Mouse (Mus musculus) stomach, postnatal 0 days (tissue): Measurements from ENCODE around the gene Wdr5. TPM values are rescaled to one million over a fixed set of nuclear protein-coding genes. Genes with fewer than 3 reads are reported as not detected.

Experiments used
- ATAC-seq: fragments of 200-750 bp; cut with Nextera tagmentation; 2 replicates; pipeline ENCODE4 v1.8.0; 2017; ENCODE audit not compliant: low FRiP score, low TSS enrichment
- DNase-seq: peaks from one replicate; pipeline ENCODE4 v3.0.0-alpha.2; 2016; ENCODE audit warnings: low spot score
- H3K27ac ChIP-seq: fragments of 300-500 bp; sonication (generic); replicated peaks from 2 replicates; pipeline ENCODE4 v1.5.1; 2014; ENCODE audit warnings: mild to moderate bottlenecking, control low read depth
- H3K27me3 ChIP-seq: fragments of 300-500 bp; sonication (generic); 2 replicates; pipeline ENCODE4 v1.6.1; 2014; ENCODE audit warnings: low read length; ENCODE audit not compliant: control insufficient read depth, insufficient read depth
- H3K36me3 ChIP-seq: fragments of 300-500 bp; sonication (generic); 2 replicates; pipeline ENCODE4 v1.6.1; 2014; ENCODE audit warnings: low read length, mixed read lengths; ENCODE audit not compliant: control insufficient read depth, insufficient read depth
- H3K4me1 ChIP-seq: fragments of 300-500 bp; sonication (generic); replicated peaks from 2 replicates; pipeline ENCODE4 v1.6.1; 2014; ENCODE audit warnings: antibody characterized with exemption; ENCODE audit not compliant: control insufficient read depth, insufficient read depth
- H3K4me2 ChIP-seq: fragments of 300-500 bp; sonication (generic); replicated peaks from 2 replicates; pipeline ENCODE4 v1.6.1; 2014; ENCODE audit warnings: low read depth, mild to moderate bottlenecking, control low read depth, moderate library complexity
- H3K4me3 ChIP-seq: fragments of 300-500 bp; sonication (generic); 2 replicates; pipeline ENCODE4 v1.5.1; 2014; ENCODE audit warnings: low read depth, low read length, control low read depth
- H3K9ac ChIP-seq: fragments of 300-500 bp; sonication (generic); 2 replicates; pipeline ENCODE4 v1.6.1; 2014; ENCODE audit warnings: mild to moderate bottlenecking, low read length, control low read depth, mixed read lengths
- H3K9me3 ChIP-seq: fragments of 300-500 bp; sonication (generic); 2 replicates; pipeline ENCODE4 v1.6.1; 2016; ENCODE audit warnings: low read length; ENCODE audit not compliant: control insufficient read depth
- CTCF ChIP-seq: IDR thresholded peaks from 2 replicates; pipeline ENCODE4 v1.5.1; 2016; ENCODE audit warnings: antibody characterized with exemption, low read depth, mild to moderate bottlenecking, moderate library complexity
- EP300 ChIP-seq: optimal IDR thresholded peaks from 2 replicates; pipeline ENCODE3; 2016; ENCODE audit warnings: antibody characterized with exemption
- WGBS: fragments of 180-500 bp; shearing (Covaris S2); extraction: QIAGEN DNeasy Blood & Tissue Kit; methylation state at CpG from one replicate; pipeline ENCODE4 v1.1.7; 2014; 5-methylcytosine and 5-hydroxymethylcytosine counted together
- polyA plus RNA-seq: library from polyadenylated mRNA; unstranded; fragments of >200 nt; fragmentation: Nextera tagmentation; extraction: Ambion mirVana; gene quantifications from 2 replicates; pipeline ENCODE4 v1.2.1, GENCODE M21; 2015

Gene Wdr5
- polyA plus RNA-seq, 1 experiment from 2014 or later = 19.3 TPM

GRCm38 (mm10) chr2:27584546-27584945 lies 69.6 kb downstream of the Wdr5 start:
- Histone ChIP-seq H3K27ac (no peak overlapping the region), H3K9ac (no peak overlapping the region), H3K4me1 (no peaks in the 10 kb centered on the region), H3K27me3 (no peaks in the 10 kb centered on the region), H3K4me2 (no peak overlapping the region), H3K36me3 (no peaks in the 10 kb centered on the region), H3K9me3 (no peaks in the 10 kb centered on the region), H3K4me3 (no peak overlapping the region)
- WGBS = 91% methylated on average over 13 of the region's 13 CpGs
- TF ChIP-seq EP300 (no peak), CTCF (peak; percentile 32; the same call in 1 of the 2 replicates)
- ATAC-seq (no peak), DNase-seq (no peak)

Other genes starting within 250 kb of the Wdr5 start
- gene Vav2, start 88.1 kb upstream of the Wdr5 start, polyA plus RNA-seq = 2.7 and 2.9 TPM in 2 replicates
- gene Brd3os, start 72.8 kb upstream of the Wdr5 start, polyA plus RNA-seq = 2.8 and 3.4 TPM in 2 replicates
- 41.0 and 48.3 TPM in 2 replicates for gene Brd3, start 7.5 kb upstream of the Wdr5 start, polyA plus RNA-seq
- 8.7 and 10.5 TPM in 2 replicates for gene Rxra, start 161.3 kb downstream of the Wdr5 start, polyA plus RNA-seq